Mouse (Mus musculus) lung, postnatal 0 days (tissue): ENCODE results near the gene Syngr1.

Experiments
- CTCF ChIP-seq: IDR thresholded peaks from 2 replicates; pipeline ENCODE4 v1.5.1; 2016; ENCODE audit warnings: antibody characterized with exemption, mild to moderate bottlenecking
- EP300 ChIP-seq: IDR thresholded peaks from 2 replicates; pipeline ENCODE4 v1.6.1; 2016; ENCODE audit warnings: antibody characterized with exemption, mild to moderate bottlenecking, control low read depth

DNA sequence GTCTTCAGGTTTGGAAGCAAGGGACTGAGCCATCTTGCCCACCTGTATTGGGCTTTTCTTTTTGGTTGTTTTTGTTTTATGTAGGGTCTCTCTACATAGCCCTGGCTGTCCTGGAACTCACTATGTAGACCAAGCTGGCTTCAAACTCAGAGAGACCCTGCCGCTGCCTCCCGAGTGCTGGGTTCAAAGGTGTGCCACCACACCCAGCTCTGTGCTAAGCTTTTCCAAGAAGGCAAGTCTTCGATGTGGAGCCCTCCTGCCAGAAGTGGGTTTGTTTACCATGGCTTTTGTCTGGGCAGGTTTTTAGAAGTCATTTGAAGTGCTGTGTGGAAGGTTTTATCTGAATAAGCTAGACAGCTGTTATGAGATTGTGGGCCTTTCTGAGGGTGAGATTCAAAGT is 49.7 kb downstream of the Syngr1 start:
- TF ChIP-seq CTCF (no peak), EP300 (no peak)
